Mouse (Mus musculus) cortical plate, adult 2 months (tissue): Measurements from ENCODE around the gene Sspo.

ENCODE experiments used
- CTCF ChIP-seq: fragments of 200-500 bp; IDR thresholded peaks from 2 replicates; pipeline ENCODE4 v1.5.1; 2011; ENCODE audit warnings: mild to moderate bottlenecking, control low read depth, low read length; ENCODE audit not compliant: insufficient read depth; ENCODE audit errors: extremely low read depth
- POLR2A ChIP-seq: fragments of 200-500 bp; IDR thresholded peaks from 2 replicates; pipeline ENCODE4 v1.6.1; 2011; ENCODE audit warnings: mild to moderate bottlenecking, low read length, control low read depth; ENCODE audit not compliant: insufficient read depth; ENCODE audit errors: extremely low read depth

GRCm38 (mm10) chr6:48448527-48448926, 498 bp downstream of the Sspo start:
- TF ChIP-seq CTCF (no peak), POLR2A (no peak)
